Mouse (Mus musculus) ES-E14 (cell line): Measurements from ENCODE around the gene Jam3. TPM values are rescaled to one million over a fixed set of nuclear protein-coding genes. Genes with fewer than 3 reads are reported as not detected.

ENCODE experiments used
- DNase-seq: peaks from one replicate; pipeline ENCODE4 v3.0.0-alpha.2; 2013; ENCODE audit warnings: low read depth, low spot score
- H3K27ac ChIP-seq: 2 replicates; pipeline ENCODE4 v1.5.1; 2012; ENCODE audit warnings: low read depth, mild to moderate bottlenecking, low read length, moderate library complexity, mixed read lengths; ENCODE audit not compliant: poor library complexity, insufficient read depth, severe bottlenecking
- H3K36me3 ChIP-seq: 2 replicates; pipeline ENCODE4 v1.6.1; 2012; ENCODE audit warnings: mild to moderate bottlenecking, low read length, moderate library complexity, mixed read lengths; ENCODE audit not compliant: control insufficient read depth, poor library complexity, insufficient read depth, severe bottlenecking
- H3K4me1 ChIP-seq, 2 experiments: fragments of 150-350 bp in 1 of 2; sonication (generic) in 1 of 2; 2 replicates each; pipeline ENCODE4 v1.6.1; 2012; ENCODE audit warnings: low read length in 2 of 2, mild to moderate bottlenecking in 1 of 2, mixed read lengths in 1 of 2; ENCODE audit not compliant: control insufficient read depth in 2 of 2, insufficient read depth in 2 of 2, poor library complexity in 1 of 2
- H3K4me3 ChIP-seq, 2 experiments: fragments of 150-350 bp in 1 of 2; sonication (generic) in 1 of 2; 2 replicates each; pipeline ENCODE4 v1.5.1; 2012; ENCODE audit warnings: low read length in 2 of 2, low read depth in 1 of 2, mild to moderate bottlenecking in 1 of 2, mixed read lengths in 1 of 2; ENCODE audit not compliant: insufficient read depth in 1 of 2, poor library complexity in 1 of 2, severe bottlenecking in 1 of 2
- H3K9ac ChIP-seq: 2 replicates; pipeline ENCODE4 v1.6.1; 2012; ENCODE audit warnings: low read depth, mild to moderate bottlenecking, low read length, mixed read lengths; ENCODE audit not compliant: poor library complexity, insufficient read depth, severe bottlenecking
- H3K9me3 ChIP-seq: fragments of 150-350 bp; sonication (generic); 2 replicates; pipeline ENCODE4 v1.6.1; 2012; ENCODE audit warnings: low read depth, mild to moderate bottlenecking, low read length; ENCODE audit not compliant: control insufficient read depth, insufficient read depth
- CHD2 ChIP-seq: IDR thresholded peaks from 2 replicates; pipeline ENCODE4 v1.6.1; 2014; ENCODE audit warnings: mild to moderate bottlenecking, low read depth, low read length, inconsistent platforms
- HCFC1 ChIP-seq: IDR thresholded peaks from 2 replicates; pipeline ENCODE4 v1.6.1; 2012; ENCODE audit warnings: low read length, inconsistent platforms, borderline replicate concordance; ENCODE audit not compliant: insufficient read depth
- MAFK ChIP-seq: IDR thresholded peaks from 2 replicates; pipeline ENCODE4 v1.6.1; 2014; ENCODE audit warnings: mild to moderate bottlenecking, low read depth, low read length, inconsistent platforms; ENCODE audit not compliant: insufficient read depth
- ZC3H11A ChIP-seq: IDR thresholded peaks from 2 replicates; pipeline ENCODE4 v1.6.1; 2012; ENCODE audit warnings: low read depth, mild to moderate bottlenecking, inconsistent platforms, low read length, borderline replicate concordance
- ZNF384 ChIP-seq: IDR thresholded peaks from 2 replicates; pipeline ENCODE4 v1.6.1; 2012; ENCODE audit warnings: low read depth, low read length, inconsistent platforms
- in situ Hi-C, 2 experiments: fragments of 600-800 bp; cut with MboI; formaldehyde crosslinking; loops; one replicate each; pipeline ENCODE4 v1.15.1; 2025; ENCODE audit warnings: low sequenced_read_pairs in 2 of 2, inconsistent platforms in 1 of 2; ENCODE audit not compliant: unreplicated experiment in 2 of 2
- total RNA-seq: library from RNA; depleted of rRNA; stranded (reverse); fragments of 300-350 nt; gene quantifications from 2 replicates; pipeline ENCODE4 v1.2.3, GENCODE M21; 2012

The Jam3 gene
- total RNA-seq, 1 experiment = 29.7 TPM

- Histone ChIP-seq H3K9me3 (no peaks in the 10 kb centered on the region), H3K36me3 (no peaks in the 10 kb centered on the region), H3K4me1 (peaks cover 0 to 5% of the 10 kb centered on the region in 2 experiments; a peak in 1 of 4 replicates), H3K4me3 (no peak overlapping the region), H3K27ac (no peak overlapping the region), H3K9ac (no peak overlapping the region)
- TF ChIP-seq HCFC1 (no peak), MAFK (no peak), CHD2 (no peak), ZNF384 (no peak), ZC3H11A (no peak)
- in situ Hi-C loops = no loop called here
- no peak for DNase-seq
These were observed 26.6 kb downstream of the Jam3 start for GRCm38 (mm10) chr9:27128629-27129028.

- Histone ChIP-seq H3K36me3 (no peaks in the 10 kb centered on the region), H3K4me3 (no peak overlapping the region), H3K9me3 (no peaks in the 10 kb centered on the region), H3K4me1 (peaks cover 0 to 8% of the 10 kb centered on the region in 2 experiments; a peak in 1 of 4 replicates), H3K9ac (no peak overlapping the region), H3K27ac (no peak overlapping the region)
- peak; percentile 47 for DNase-seq
- in situ Hi-C loops = no loop called here
- 0 out of 2 replicates have a peak, but pooled peaks have one; percentile 3 for TF ChIP-seq ZC3H11A
- TF ChIP-seq CHD2 = no peak
- TF ChIP-seq HCFC1 = no peak
These were observed 28.7 kb downstream of the Jam3 start for GRCm38 (mm10) chr9:27126543-27126942.

GRCm38 (mm10) chr9:27125450-27125849, 29.8 kb downstream of the Jam3 start:
- Histone ChIP-seq H3K9ac (no peak overlapping the region), H3K36me3 (no peaks in the 10 kb centered on the region), H3K4me1 (peaks cover 0 to 11% of the 10 kb centered on the region in 2 experiments; a peak in 1 of 4 replicates), H3K9me3 (no peaks in the 10 kb centered on the region), H3K27ac (no peak overlapping the region), H3K4me3 (no peak overlapping the region)
- no peak for TF ChIP-seq CHD2
- no peak for TF ChIP-seq MAFK
- no peak for TF ChIP-seq ZC3H11A
- no peak for TF ChIP-seq HCFC1
- no peak for TF ChIP-seq ZNF384
- DNase-seq = no peak
- in situ Hi-C loops = no loop called here

- in situ Hi-C loops = no loop called here
- DNase-seq = no peak
- H3K4me1 ChIP-seq = peaks cover 0 to 11% of the 10 kb centered on the region in 2 experiments; a peak in 1 of 4 replicates
- no peak overlapping the region for H3K9ac ChIP-seq
- TF ChIP-seq CHD2 (no peak), ZNF384 (no peak), HCFC1 (no peak), MAFK (no peak), ZC3H11A (no peak)
- H3K4me3 ChIP-seq = no peak overlapping the region
- no peaks in the 10 kb centered on the region for H3K36me3 ChIP-seq
- no peaks in the 10 kb centered on the region for H3K9me3 ChIP-seq
- H3K27ac ChIP-seq = no peak overlapping the region
These were observed 31.3 kb downstream of the Jam3 start for GRCm38 (mm10) chr9:27123947-27124346.

GRCm38 (mm10) chr9:27122963-27123362, 32.3 kb downstream of the Jam3 start:
- no peak for DNase-seq

More at GRCm38 (mm10) chr9:27122963-27123362, 32.3 kb downstream of the Jam3 start:
- Histone ChIP-seq H3K4me1 (peaks cover 0 to 11% of the 10 kb centered on the region in 2 experiments; a peak in 1 of 4 replicates), H3K9me3 (no peaks in the 10 kb centered on the region), H3K4me3 (no peak overlapping the region), H3K9ac (no peak overlapping the region), H3K27ac (no peak overlapping the region), H3K36me3 (no peaks in the 10 kb centered on the region)
- TF ChIP-seq HCFC1 = no peak
- in situ Hi-C loops = no loop called here
